Mouse (Mus musculus): ENCODE data around the gene Hydin. TPM values are rescaled to one million over a fixed set of nuclear protein-coding genes. Genes with fewer than 3 reads are reported as not detected.
A peak's percentile ranks its signal among the peaks of the same experiment; 100 is the strongest.

The Hydin gene
- 0.17 and 0.32 TPM in 2 replicates for polyA plus RNA-seq (2015; fragmentation: Nextera tagmentation; extraction: Ambion mirVana)

DNA sequence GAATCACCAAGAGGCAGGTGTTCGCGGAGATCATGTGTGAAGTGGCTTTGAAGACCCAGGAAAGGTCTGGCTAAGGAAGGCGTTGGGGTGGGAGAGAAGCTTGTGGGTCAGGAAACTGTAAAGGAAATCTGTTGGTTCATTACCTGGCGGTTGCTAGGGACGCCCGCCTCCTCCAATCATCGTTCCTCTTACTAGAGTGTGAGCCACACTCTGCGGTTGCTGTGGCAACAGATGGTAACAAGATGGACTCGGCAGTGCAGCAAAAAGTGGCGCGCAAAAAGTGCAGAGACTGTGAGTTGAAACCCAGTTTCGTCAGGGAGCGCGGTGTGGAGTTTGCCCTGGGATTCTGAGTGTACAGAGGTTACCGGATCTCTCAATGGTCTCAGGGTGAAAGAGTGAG lies at the start of gene Hydin:
Hydin (plus strand) TSS at position 237 of the 400 bp plus-strand sequence.
- under 1% methylated on average over 15 of the region's 15 CpGs for WGBS
- no peak within 1 kb of the TSS; the same call in 1 of the 2 replicates for H3K9ac ChIP-seq
- H3K4me1 ChIP-seq: no peaks in the 10 kb centered on the region
- H3K27ac ChIP-seq: no peak within 1 kb of the TSS
- no peaks in the 10 kb centered on the region for H3K36me3 ChIP-seq
- peak within 1 kb of the TSS; percentile 37 for H3K4me3 ChIP-seq (replicated peaks)
- H3K27me3 ChIP-seq (replicated peaks): no peaks in the 10 kb centered on the region
- no peaks in the 10 kb centered on the region for H3K9me3 ChIP-seq
- H3K4me2 ChIP-seq: peak within 1 kb of the TSS; percentile 64
- peak; percentile 87 for ATAC-seq (ENCODE audit: insufficient read depth, low FRiP score, low read depth)

DNA sequence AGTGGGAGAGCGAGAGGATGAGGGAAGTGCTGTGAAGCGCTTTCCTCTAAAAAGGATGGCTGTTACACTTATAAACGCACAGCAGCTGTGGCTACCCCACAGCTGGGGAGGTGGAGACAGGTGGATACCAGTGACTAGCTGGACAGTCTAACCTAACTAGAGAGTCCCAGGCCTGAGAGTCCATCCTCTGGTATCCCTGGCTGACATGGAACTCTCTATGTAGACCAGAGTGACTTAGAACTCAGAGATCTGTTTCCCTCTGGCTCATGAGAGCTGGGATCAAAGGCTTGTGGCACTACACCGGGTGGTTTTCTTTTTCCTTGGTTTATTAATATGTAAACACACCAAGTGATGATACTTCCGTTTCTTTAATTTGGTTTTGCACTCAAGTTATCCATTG lies 49.6 kb upstream of the Hydin start:
- peak overlapping the region; percentile 78 for H3K4me3 ChIP-seq (replicated peaks)
- 0 out of 2 replicates have a peak, but pooled peaks cover 7% of the 10 kb centered on the region for H3K36me3 ChIP-seq
- H3K27me3 ChIP-seq (replicated peaks): no peaks in the 10 kb centered on the region
- H3K9me3 ChIP-seq: no peaks in the 10 kb centered on the region
- peak overlapping the region; percentile 77 for H3K4me2 ChIP-seq
- H3K9ac ChIP-seq: no peak overlapping the region
- H3K27ac ChIP-seq: no peak overlapping the region
- no peak for ATAC-seq (ENCODE audit: insufficient read depth, low FRiP score, low read depth)
- H3K4me1 ChIP-seq: peaks cover 11% of the 10 kb centered on the region
- WGBS: 37% methylated on average over 5 of the region's 5 CpGs

DNA sequence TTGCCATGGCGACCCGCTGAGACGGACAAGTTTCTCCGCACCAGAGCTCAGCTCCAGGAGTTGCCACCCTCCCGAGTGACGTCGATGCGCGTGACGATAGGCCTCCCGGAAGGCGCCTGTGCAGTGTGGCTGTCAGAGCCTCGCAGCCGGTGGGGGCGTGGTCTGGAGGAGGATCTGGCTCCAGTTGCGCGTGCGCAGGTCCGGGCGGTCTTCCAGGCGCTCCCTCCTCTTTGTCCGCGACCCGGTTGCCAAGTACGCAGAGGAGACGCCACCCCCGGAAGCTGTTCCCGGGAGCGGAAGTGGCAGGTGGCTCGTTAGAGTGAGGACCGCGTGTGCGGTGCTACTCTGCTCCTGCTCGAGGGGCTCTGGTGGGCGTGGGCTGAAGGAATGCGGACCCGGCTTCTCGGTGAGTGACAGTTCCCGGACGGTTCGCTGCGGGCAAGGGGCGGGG lies 49.1 kb upstream of the Hydin start:
- Histone ChIP-seq H3K9ac (peak overlapping the region; percentile 29; the same call in 1 of the 2 replicates), H3K4me3 (replicated peaks) (peak overlapping the region; percentile 78), H3K27ac (peak overlapping the region; percentile 16; the same call in 1 of the 2 replicates), H3K9me3 (no peaks in the 10 kb centered on the region), H3K4me2 (peak overlapping the region; percentile 77), H3K27me3 (replicated peaks) (no peaks in the 10 kb centered on the region), H3K36me3 (0 out of 2 replicates have a peak, but pooled peaks cover 9% of the 10 kb centered on the region), H3K4me1 (peaks cover 11% of the 10 kb centered on the region)
- under 1% methylated on average over 43 of the region's 43 CpGs for WGBS
- peak; percentile 99 for ATAC-seq (ENCODE audit: insufficient read depth, low FRiP score, low read depth)

DNA sequence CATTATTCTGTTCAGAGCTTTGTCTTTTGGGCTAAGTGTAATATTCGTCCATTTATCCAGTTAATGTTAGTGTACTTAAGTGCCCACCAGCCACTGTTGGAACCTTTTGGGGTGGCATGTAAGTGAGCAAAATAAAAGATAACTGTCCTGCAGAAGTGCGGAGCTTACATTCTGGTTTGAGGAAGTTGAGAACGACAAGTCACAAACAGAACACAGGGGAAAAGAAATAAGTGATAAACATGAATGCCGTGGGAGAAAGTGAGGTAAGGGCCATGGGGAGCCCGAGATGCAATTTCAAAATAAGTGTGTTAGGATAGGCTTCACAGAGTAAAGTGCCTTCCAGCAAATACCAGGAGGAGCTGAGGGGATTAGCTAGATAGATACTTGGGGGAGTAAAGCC lies 48.3 kb upstream of the Hydin start:
- 0 out of 2 replicates have a peak, but pooled peaks cover 14% of the 10 kb centered on the region for H3K36me3 ChIP-seq
- H3K9me3 ChIP-seq: no peaks in the 10 kb centered on the region
- ATAC-seq (ENCODE audit: insufficient read depth, low FRiP score, low read depth): no peak
- H3K27ac ChIP-seq: no peak overlapping the region
- peaks cover 11% of the 10 kb centered on the region for H3K4me1 ChIP-seq
- H3K27me3 ChIP-seq (replicated peaks): no peaks in the 10 kb centered on the region
- H3K9ac ChIP-seq: no peak overlapping the region; the same call in 1 of the 2 replicates
- peak overlapping the region; percentile 78 for H3K4me3 ChIP-seq (replicated peaks)
- peak overlapping the region; percentile 77 for H3K4me2 ChIP-seq
- WGBS: 54% methylated on average over 5 of the region's 5 CpGs

DNA sequence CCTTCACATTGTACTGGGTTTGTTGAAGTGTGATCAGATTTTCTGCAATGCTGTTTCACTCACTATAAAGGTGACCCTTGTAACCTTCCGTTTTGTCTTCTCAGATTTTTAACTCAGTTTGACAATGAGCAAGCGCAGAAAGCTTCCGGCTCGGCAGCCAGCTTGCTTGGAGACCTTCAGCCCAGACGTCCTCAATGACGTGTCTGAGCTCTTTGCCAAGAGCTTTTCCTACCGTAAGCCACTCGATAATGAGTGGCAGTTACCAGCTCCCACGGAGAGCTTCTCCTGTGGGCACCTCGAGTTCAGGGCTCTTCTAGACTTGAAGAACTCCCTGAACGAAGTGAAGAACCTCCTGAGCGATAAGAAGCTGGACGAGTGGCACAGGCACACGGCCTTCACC lies 45.8 kb upstream of the Hydin start:
- H3K4me3 ChIP-seq (replicated peaks): no peak overlapping the region
- H3K9me3 ChIP-seq: no peaks in the 10 kb centered on the region
- H3K9ac ChIP-seq: no peak overlapping the region
- no peaks in the 10 kb centered on the region for H3K27me3 ChIP-seq (replicated peaks)
- ATAC-seq (ENCODE audit: insufficient read depth, low FRiP score, low read depth): no peak
- WGBS: 89% methylated on average over 14 of the region's 14 CpGs
- H3K4me2 ChIP-seq: no peak overlapping the region
- H3K4me1 ChIP-seq: peaks cover 11% of the 10 kb centered on the region
- H3K27ac ChIP-seq: no peak overlapping the region
- H3K36me3 ChIP-seq: 0 out of 2 replicates have a peak, but pooled peaks cover 14% of the 10 kb centered on the region

DNA sequence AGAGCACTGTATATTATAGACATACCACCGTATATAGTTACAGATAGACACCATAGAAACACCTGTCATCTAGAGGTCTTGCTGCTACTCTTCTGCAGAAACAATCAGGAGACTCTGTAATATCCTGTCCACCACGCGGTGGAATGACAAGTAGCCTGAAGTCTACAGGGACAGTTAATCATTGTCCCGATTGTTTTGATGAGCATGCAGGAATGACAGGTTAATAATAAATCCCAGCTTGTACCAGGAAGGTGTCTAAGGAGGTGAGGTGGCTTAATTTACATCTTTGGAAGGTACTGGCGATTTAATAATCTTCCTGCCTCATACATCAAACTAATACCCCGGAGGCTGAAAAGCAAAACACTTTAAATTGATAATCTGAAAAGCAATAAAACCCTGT lies 36.0 kb upstream of the Hydin start:
- no peaks in the 10 kb centered on the region for H3K27me3 ChIP-seq (replicated peaks)
- H3K36me3 ChIP-seq: no peaks in the 10 kb centered on the region
- no peak for ATAC-seq (ENCODE audit: insufficient read depth, low FRiP score, low read depth)
- H3K4me3 ChIP-seq (replicated peaks): no peak overlapping the region
- no peaks in the 10 kb centered on the region for H3K9me3 ChIP-seq
- no peaks in the 10 kb centered on the region for H3K4me1 ChIP-seq
- no peak overlapping the region for H3K9ac ChIP-seq
- H3K27ac ChIP-seq: no peak overlapping the region
- WGBS: 61% methylated on average over 6 of the region's 6 CpGs
- no peak overlapping the region for H3K4me2 ChIP-seq

DNA sequence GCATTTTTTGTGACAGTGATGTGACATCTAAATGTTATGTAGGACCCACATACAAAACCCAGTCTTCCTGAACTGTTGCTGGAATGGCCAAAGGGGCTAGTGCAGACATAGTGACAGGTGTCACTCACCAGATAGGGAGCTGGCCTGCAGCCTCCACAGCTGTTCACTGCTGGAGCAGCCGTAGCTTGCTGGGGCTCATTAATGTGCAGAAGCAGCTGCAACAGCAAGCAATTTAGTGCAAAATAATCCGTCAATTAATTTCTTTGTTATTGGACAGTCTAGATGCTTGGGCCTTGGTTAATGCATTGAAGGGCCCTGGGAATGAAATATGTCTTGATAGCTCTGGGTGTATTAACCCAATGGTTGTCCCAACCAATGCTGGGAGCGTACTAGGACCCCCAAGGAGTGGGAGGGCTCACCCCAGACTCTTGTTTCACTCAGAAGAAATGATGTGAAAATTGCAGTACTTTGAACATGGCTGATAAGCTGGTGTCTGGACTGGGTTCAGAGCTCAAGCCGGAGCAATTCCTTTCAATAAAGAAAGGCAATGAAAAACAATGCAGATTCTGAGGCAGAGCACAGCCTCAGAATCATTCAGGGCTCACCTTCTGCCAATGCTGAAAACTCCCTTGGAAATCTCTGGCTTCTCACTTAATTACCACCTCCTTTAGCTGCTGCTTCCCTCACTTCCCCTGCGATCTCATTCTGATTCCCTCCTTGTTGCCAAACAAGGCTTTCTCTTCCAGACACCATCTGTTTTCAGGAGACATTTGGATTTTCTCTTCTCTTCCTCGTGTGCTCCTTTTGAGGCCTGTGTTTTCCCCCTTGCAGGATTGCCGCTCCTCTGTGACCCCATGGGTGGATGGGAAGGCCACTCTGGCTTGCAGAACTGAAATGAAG lies 24.2 kb upstream of the Hydin start:
- Histone ChIP-seq H3K4me3 (replicated peaks) (no peak overlapping the region), H3K4me2 (no peak overlapping the region), H3K9ac (no peak overlapping the region), H3K4me1 (no peaks in the 10 kb centered on the region), H3K27me3 (replicated peaks) (no peaks in the 10 kb centered on the region), H3K9me3 (no peaks in the 10 kb centered on the region), H3K27ac (no peak overlapping the region), H3K36me3 (no peaks in the 10 kb centered on the region)
- WGBS: 42% methylated on average over 7 of the region's 7 CpGs
- ATAC-seq (ENCODE audit: insufficient read depth, low FRiP score, low read depth): no peak

DNA sequence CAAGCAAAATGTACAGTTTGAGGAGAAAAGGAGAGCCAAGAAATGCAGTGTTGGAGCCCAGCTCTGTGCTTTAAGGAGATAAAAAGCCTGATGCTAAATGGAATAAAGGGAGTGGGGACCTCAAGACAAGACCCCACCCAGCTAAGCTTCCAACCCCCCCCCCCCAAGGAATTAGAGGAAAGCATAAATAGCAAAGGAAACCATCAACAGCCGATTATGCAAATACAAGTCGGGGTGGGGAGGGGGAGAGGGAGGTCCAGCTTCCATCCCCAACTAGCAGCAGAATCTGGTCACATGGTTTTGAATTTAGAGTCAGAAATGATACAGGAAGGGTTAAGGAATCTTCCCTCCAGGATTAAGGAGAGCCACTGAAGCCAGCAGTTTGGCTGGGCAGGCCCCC lies 22.2 kb upstream of the Hydin start:
- WGBS: 56% methylated on average over 2 of the region's 2 CpGs
- ATAC-seq (ENCODE audit: insufficient read depth, low FRiP score, low read depth): no peak

DNA sequence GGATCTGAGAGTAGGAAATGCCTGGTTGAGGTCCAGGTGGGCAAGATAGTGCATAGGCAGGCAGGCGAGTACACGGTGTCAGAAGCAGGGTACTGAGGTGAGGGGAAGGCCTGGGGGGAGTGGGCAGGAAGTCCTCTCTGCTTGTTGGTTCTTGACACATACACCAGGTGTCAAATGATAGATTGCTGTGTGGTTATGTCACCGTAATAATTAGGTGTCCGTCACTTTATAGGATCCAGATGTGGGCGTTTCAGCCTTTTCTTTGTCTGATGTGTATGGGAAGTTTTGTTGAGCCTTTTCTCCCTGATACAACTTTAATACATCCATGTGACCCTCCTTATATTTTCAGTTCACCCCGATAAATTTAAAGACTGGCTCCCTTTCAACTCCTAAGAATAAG lies 19.5 kb upstream of the Hydin start:
- no peak overlapping the region for H3K4me2 ChIP-seq
- no peaks in the 10 kb centered on the region for H3K36me3 ChIP-seq
- H3K27ac ChIP-seq: no peak overlapping the region
- ATAC-seq (ENCODE audit: insufficient read depth, low FRiP score, low read depth): no peak
- no peaks in the 10 kb centered on the region for H3K9me3 ChIP-seq
- no peak overlapping the region for H3K9ac ChIP-seq
- WGBS: 72% methylated on average over 6 of the region's 6 CpGs
- H3K27me3 ChIP-seq (replicated peaks): no peaks in the 10 kb centered on the region
- H3K4me1 ChIP-seq: no peaks in the 10 kb centered on the region
- H3K4me3 ChIP-seq (replicated peaks): no peak overlapping the region

More for the DNA sequence above, 22.2 kb upstream of the Hydin start:
- no peaks in the 10 kb centered on the region for H3K4me1 ChIP-seq
- no peaks in the 10 kb centered on the region for H3K9me3 ChIP-seq
- H3K27ac ChIP-seq: no peak overlapping the region
- no peaks in the 10 kb centered on the region for H3K27me3 ChIP-seq (replicated peaks)
- no peaks in the 10 kb centered on the region for H3K36me3 ChIP-seq
- no peak overlapping the region for H3K4me3 ChIP-seq (replicated peaks)
- no peak overlapping the region for H3K9ac ChIP-seq
- no peak overlapping the region for H3K4me2 ChIP-seq

DNA sequence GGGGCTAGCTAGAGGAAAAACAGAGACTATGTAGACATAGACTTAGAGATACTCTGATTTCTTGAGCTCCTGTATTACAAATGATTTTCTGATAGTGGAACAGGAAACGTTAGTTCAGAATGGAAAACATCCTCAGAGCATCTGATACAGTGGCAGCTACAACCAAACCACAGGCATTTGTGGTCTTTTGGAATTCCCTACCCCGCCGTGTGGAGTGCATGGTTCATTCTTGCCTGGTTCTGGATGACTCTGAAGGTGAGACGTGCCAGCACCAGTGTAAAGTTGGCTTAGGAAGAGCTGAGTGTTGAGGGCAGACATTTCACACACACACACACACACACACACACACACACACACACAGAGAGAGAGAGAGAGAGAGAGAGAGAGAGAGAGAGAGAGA lies 12.8 kb upstream of the Hydin start:
- no peak for ATAC-seq (ENCODE audit: insufficient read depth, low FRiP score, low read depth)
- Histone ChIP-seq H3K4me2 (no peak overlapping the region), H3K9me3 (no peaks in the 10 kb centered on the region), H3K9ac (no peak overlapping the region), H3K27ac (no peak overlapping the region), H3K27me3 (replicated peaks) (no peaks in the 10 kb centered on the region), H3K36me3 (no peaks in the 10 kb centered on the region), H3K4me3 (replicated peaks) (no peak overlapping the region), H3K4me1 (no peaks in the 10 kb centered on the region)
- 71% methylated on average over 4 of the region's 4 CpGs for WGBS

DNA sequence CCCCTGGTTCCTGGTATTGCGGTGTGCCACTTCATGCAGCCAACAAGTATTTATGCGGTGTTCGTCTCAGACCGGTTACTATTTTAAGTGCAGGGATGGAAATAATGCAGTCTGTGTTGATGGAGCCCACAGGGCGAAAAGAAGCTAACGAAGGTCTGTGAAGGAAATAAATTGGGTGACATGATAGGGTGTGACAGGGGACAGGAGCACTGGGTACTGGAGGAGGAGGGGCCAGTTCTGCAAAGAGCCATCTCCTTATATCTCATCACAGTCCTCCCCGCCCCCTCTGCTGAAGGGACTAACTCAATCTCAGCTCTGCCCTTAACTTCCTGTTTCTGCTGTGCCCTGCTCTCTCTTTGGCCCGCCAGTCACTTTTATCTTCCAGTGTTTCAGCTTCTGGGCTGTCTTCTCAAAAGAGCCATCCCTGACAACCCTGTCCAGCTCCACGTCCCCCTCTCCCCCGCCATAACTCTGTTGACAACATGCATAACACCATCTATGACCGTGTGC lies 926 bp upstream of the Hydin start:
- no peak for ATAC-seq (ENCODE audit: insufficient read depth, low FRiP score, low read depth)
- H3K36me3 ChIP-seq: no peaks in the 10 kb centered on the region
- no peak overlapping the region for H3K4me2 ChIP-seq
- no peak overlapping the region for H3K9ac ChIP-seq
- H3K27me3 ChIP-seq (replicated peaks): no peaks in the 10 kb centered on the region
- H3K9me3 ChIP-seq: no peaks in the 10 kb centered on the region
- 65% methylated on average over 11 of the region's 11 CpGs for WGBS
- no peak overlapping the region for H3K4me3 ChIP-seq (replicated peaks)
- H3K27ac ChIP-seq: no peak overlapping the region
- no peaks in the 10 kb centered on the region for H3K4me1 ChIP-seq

DNA sequence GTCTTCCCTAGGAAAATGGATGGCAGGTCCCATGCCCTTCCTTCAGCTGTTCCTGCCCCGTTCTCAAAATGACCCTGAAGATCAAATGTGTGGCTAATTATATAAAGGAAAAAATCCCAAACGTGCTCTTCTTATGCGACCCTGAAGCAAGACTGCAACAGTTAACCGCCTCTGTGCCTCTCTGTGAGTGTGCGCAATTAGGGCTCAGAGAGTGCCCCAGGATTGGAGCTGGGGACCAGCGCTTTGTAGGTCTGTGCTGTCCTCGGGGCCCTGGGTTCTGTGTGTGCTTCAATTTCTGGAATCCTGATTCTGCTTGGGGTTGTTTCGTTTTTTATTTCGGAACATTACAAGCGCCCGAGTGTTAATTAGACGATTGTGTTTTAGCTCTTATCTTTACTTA lies 491 bp downstream of the Hydin start:
- Histone ChIP-seq H3K4me2 (peak overlapping the region; percentile 64), H3K9ac (no peak overlapping the region)
- ATAC-seq (ENCODE audit: insufficient read depth, low FRiP score, low read depth): no peak

More for the DNA sequence above, 491 bp downstream of the Hydin start:
- no peaks in the 10 kb centered on the region for H3K27me3 ChIP-seq (replicated peaks)
- H3K36me3 ChIP-seq: no peaks in the 10 kb centered on the region
- H3K4me3 ChIP-seq (replicated peaks): peak overlapping the region; percentile 37
- H3K4me1 ChIP-seq: no peaks in the 10 kb centered on the region
- no peak overlapping the region for H3K27ac ChIP-seq
- 8% methylated on average over 12 of the region's 12 CpGs for WGBS
- H3K9me3 ChIP-seq: no peaks in the 10 kb centered on the region
